Mouse (Mus musculus): Measurements from ENCODE around the gene Noc3l.

Noc3l gene

GRCm38 (mm10) chr19:38818766-38819426 lies at the start of gene Noc3l:
Noc3l (minus strand) TSS chr19:38819237.
- DNase-seq (ENCODE audit: low spot score in 2 of 2) = peak; percentile 93 to 95

- DNase-seq (ENCODE audit: low spot score in 2 of 2) = no peak
These were observed 43.5 kb upstream of the Noc3l start for GRCm38 (mm10) chr19:38862523-38862922.

DNA sequence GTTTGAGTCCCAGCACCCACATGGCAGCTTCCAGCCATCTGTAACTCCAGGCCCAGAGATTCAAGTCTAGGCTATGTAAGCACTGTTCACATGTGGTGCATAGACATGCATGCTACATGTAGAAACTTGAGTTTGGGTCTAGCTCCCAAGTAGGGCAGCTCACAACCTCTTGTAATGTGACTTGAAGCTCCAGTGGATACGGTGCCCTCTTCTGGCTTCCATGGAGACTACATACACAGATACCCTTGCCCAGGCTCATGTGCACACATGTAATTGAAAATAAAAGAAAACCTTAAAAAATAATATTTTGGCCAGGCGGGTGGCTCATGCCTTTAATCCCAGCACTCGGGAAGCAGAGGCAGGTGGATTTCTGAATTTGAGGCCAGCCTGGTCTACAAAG lies 39.2 kb upstream of the Noc3l start:
- DNase-seq (ENCODE audit: low spot score in 2 of 2) = no peak

- DNase-seq (ENCODE audit: low spot score in 2 of 2) = no peak
These were observed 27.3 kb upstream of the Noc3l start for GRCm38 (mm10) chr19:38846373-38846772.

- DNase-seq (ENCODE audit: low spot score in 2 of 2) = no peak
These were observed 25.8 kb upstream of the Noc3l start for GRCm38 (mm10) chr19:38844817-38845216.

DNA sequence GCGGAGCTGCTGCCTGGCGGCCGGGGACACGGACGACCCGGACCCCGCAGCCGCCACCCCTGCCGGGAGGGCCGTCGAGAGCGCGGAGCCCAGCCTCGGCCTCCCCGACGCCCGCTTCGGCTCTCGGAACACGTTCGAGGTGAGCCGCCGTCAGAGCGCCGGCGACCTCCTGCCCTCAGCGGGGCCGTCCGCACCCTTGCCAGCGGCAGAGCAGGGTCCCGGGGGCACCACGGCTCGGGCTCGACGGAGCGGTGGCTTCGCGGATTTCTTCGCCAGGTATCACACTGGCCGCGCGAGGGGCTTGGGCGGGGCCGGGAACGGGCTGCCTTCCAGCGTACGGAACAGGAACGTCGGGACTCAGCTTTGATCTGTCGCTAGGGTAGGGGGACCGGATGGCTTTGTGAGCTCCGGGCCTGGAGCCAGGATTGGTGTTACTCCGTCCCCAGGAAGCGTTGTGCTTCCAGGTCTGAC lies 18.2 kb upstream of the Noc3l start:
- peak; percentile 10 to 17 for DNase-seq (ENCODE audit: low spot score in 2 of 2)

DNA sequence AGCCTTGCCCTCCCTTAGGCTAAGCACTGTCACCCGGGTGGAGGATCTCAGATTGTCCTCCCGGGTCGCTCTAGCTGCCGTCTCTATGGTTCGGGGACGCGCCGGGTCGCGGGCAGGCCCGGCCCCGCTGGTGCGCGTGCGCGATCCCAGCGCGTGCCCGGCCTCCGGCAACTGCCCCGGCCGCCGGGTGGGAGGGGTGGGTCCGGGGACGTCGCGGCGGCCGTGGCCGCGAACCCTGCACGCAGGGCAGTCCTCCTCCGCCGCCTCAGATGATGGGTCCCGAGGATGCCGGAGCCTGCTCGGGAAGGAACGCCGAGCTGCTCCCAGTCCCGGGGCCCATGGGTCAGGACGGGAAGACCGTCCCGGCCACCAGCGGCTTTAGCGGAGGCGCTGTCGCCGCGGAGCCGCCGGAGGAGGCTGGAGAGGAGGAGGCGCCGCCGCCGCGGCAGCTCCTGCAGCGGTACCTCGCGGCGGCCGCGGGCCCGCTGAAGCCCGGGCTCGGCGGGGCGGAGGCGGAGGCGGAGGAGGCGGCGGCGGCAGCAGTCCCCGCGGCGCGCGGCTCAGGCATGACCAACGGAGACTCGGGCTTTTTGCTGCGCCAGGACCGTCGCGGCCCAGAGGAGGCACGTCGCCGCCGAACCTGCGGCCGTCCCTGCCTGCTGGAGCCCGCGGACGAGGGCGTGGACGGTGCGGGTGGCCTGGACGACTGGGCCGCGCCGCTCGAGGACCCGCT lies 17.6 kb upstream of the Noc3l start, which contains the start of gene Tbc1d12:
Gene Tbc1d12, plus strand, starts transcription at position 142 of the 733 bp plus-strand sequence.
- DNase-seq (ENCODE audit: low spot score in 2 of 2) = peak; percentile 68 to 85

- no peak for DNase-seq (ENCODE audit: low spot score in 2 of 2)
These were observed 17.0 kb upstream of the Noc3l start for GRCm38 (mm10) chr19:38836084-38836437.

- DNase-seq (ENCODE audit: low spot score in 2 of 2) = no peak
These were observed 14.2 kb upstream of the Noc3l start for GRCm38 (mm10) chr19:38833224-38833623.

GRCm38 (mm10) chr19:38820186-38820804 lies 1.3 kb upstream of the Noc3l start:
- no peak for DNase-seq (ENCODE audit: low spot score in 2 of 2)

DNA sequence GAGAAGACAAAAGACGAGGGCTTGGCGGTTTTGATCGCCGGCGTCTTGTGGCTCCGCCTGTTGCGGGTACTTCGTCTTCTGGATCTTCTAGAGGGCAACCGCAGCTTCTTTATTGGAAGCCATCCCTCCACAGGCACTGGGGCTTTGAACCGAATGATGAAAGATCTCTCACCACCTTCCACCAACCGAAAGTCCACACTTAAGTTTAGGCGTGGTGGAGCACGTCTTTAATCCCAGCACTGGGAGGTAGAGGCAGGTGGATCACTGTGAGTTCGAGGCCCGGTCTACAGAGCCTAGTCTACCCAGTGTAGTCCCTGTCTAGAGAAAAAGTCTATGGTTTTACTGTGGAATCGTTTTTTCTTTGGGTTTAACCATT lies 378 bp upstream of the Noc3l start:
- no peak for DNase-seq (ENCODE audit: low spot score in 2 of 2)

- no peak for DNase-seq (ENCODE audit: low spot score in 2 of 2)
These were observed 846 bp downstream of the Noc3l start for GRCm38 (mm10) chr19:38818191-38818590.

DNA sequence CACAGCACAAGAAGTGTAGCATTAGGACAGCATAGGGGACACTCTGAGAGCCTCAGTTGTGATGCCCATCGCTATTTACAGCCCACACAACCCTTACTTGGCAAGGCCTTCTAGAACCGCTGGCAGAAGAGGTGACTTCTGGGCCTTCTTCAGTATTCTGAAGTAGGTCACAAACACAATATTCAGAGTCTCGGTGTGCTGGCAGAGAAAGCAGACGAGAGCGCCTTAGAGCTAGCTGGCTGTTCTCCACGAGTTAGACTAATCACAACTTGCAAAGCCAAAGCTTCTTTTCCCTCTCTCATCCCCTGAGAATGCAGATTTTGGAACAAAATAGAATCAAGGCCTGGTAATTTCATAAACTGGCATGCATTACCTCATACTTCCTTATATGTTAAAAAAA lies 20.2 kb downstream of the Noc3l start:
- DNase-seq (ENCODE audit: low spot score in 2 of 2) = no peak

DNA sequence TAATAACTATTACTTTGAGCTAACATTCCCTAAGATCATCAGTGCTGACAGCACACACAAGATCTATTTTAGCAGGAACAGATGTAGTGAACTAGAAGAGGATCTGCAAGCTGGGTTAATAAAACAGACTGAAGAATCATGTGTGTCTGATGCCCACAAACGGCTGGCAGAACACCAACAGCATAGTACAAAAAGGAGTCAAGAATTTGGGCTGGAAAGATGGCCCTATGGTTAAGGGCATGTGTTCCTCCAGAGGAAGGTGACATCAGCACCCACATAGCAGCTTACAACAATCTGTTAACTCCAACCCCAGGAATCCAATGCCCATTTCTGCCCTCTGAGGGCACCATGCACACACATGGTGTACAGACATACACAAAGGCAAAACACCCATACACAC lies 20.7 kb downstream of the Noc3l start:
- peak in 1 of 2 experiments; percentile 18 for DNase-seq (ENCODE audit: low spot score in 2 of 2)

DNA sequence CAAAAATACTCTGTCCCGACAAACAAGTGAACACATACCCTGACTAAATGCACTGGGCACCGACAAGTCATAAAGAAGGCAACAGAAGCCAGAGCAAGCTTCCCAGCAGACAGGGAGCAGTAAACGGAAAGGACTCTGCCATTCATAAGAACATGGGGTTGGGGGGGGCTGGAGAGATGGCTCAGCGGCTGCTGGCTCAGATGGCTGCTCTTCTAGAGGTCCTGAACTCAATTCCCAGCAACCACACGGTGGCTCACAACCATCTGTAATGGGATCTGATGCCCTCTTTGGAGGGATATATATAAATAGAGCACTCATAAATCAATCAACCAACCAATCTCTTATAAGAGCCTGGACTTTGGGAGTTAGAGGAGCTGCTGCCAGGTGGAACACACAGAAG lies 22.5 kb downstream of the Noc3l start:
- no peak for DNase-seq (ENCODE audit: low spot score in 2 of 2)

DNA sequence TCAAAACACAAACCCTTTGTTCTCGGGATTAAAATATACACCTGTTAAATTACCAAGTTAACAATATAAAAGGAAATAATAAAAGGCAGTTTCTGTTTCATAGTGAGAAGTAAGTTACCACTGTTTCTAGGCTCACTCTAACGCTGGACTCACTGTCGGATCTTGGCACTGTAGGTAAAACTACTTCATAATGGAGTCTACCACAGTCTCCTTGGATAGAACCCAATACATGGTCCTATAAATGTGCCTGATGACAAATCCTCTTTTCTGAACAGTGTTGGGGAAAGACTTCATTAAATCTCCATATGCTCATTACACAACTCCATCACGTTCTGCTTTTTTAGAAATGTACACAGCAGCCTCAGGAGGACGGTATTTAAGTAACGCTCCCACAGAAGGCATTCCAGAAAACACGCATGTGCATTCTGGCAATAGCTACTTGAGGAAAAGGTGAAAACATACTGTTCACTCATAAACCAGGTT lies 25.4 kb downstream of the Noc3l start:
- DNase-seq (ENCODE audit: low spot score in 2 of 2) = no peak

GRCm38 (mm10) chr19:38787756-38788155 lies 31.3 kb downstream of the Noc3l start:
- no peak for DNase-seq (ENCODE audit: low spot score in 2 of 2)

- DNase-seq (ENCODE audit: low spot score in 2 of 2) = no peak
These were observed 35.5 kb downstream of the Noc3l start for GRCm38 (mm10) chr19:38783542-38783941.

GRCm38 (mm10) chr19:38778805-38779204 lies 40.2 kb downstream of the Noc3l start:
- DNase-seq (ENCODE audit: low spot score in 2 of 2) = no peak

DNA sequence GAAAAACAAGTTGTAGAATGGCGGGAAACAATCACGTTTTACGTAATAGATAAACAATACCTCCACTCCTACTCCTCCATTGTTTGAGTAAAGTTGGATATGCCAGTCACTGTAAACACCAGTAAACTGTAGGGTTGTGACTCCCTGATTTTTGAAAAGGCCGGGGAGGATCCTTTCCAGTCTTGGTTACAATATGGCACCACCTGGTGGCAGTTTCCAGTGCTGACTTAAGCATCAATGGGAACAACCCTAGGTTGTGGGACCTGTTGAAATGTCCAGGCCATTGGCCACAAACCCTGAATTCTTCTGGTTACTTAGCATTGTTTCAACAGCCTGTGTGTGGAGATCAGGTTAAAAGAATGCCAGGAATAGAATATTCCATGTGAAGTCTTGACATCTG lies 43.5 kb downstream of the Noc3l start:
- DNase-seq (ENCODE audit: low spot score in 2 of 2) = peak; percentile 34 to 40

DNA sequence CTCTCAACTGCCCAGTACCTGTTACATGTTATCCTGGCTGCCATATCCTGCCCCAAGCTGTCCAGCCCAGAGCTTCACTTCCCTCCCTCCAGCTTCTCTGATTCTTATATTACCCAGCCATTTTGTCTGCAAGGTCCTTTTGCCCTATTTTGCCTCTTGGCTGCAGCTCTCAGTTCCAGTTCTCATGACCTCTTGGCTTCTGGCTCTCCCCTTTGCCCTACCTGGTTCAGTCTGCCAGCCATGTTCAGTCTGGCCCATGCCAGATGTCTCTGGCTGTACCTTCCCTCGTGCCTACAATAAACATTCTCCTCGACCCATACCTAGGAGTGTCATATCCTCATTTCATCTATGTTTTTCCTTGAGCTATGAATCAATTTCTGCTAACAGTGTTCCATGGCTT lies 52.7 kb downstream of the Noc3l start:
- no peak for DNase-seq (ENCODE audit: low spot score in 2 of 2)

GRCm38 (mm10) chr19:38760441-38760840 lies 58.6 kb downstream of the Noc3l start:
- no peak for DNase-seq (ENCODE audit: low spot score in 2 of 2)
